Mouse (Mus musculus) midbrain, embryonic 15.5 days (tissue): ENCODE results near the gene Tspan33. TPM values are rescaled to one million over a fixed set of nuclear protein-coding genes. Genes with fewer than 3 reads are reported as not detected.

Source experiments
- ATAC-seq: fragments of 200-750 bp; cut with Nextera tagmentation; replicated peaks from 2 replicates; pipeline ENCODE4 v1.8.0; 2017; ENCODE audit warnings: moderate TSS enrichment
- H3K27ac ChIP-seq: fragments of 300-500 bp; sonication (generic); 2 replicates; pipeline ENCODE4 v1.5.1; 2015; ENCODE audit warnings: mild to moderate bottlenecking, inconsistent platforms
- H3K27me3 ChIP-seq: fragments of 300-500 bp; sonication (generic); replicated peaks from 2 replicates; pipeline ENCODE4 v1.6.1; 2015; ENCODE audit warnings: inconsistent platforms
- H3K36me3 ChIP-seq: fragments of 300-500 bp; sonication (generic); replicated peaks from 2 replicates; pipeline ENCODE4 v1.6.1; 2015; ENCODE audit warnings: inconsistent platforms
- H3K4me1 ChIP-seq: fragments of 300-500 bp; sonication (generic); 2 replicates; pipeline ENCODE4 v1.6.1; 2015; ENCODE audit warnings: inconsistent platforms
- H3K4me2 ChIP-seq: fragments of 300-500 bp; sonication (generic); 2 replicates; pipeline ENCODE4 v1.6.1; 2015; ENCODE audit warnings: inconsistent platforms, mild to moderate bottlenecking, moderate library complexity
- H3K4me3 ChIP-seq: fragments of 300-500 bp; sonication (generic); 2 replicates; pipeline ENCODE4 v1.5.1; 2015; ENCODE audit warnings: mild to moderate bottlenecking, inconsistent platforms
- H3K9ac ChIP-seq: fragments of 300-500 bp; sonication (generic); 2 replicates; pipeline ENCODE4 v1.6.1; 2015; ENCODE audit warnings: mild to moderate bottlenecking, inconsistent platforms
- H3K9me3 ChIP-seq: fragments of 300-500 bp; sonication (generic); 2 replicates; pipeline ENCODE4 v1.6.1; 2016; ENCODE audit warnings: inconsistent platforms
- WGBS: fragments of 180-500 bp; shearing (Covaris S2); methylation state at CpG from one replicate; pipeline ENCODE4 v1.1.7; 2015; ENCODE audit warnings: mixed read lengths; 5-methylcytosine and 5-hydroxymethylcytosine counted together
- polyA plus RNA-seq: library from polyadenylated mRNA; unstranded; fragments of >200 nt; fragmentation: Nextera tagmentation; extraction: Ambion mirVana; gene quantifications from 2 replicates; pipeline ENCODE4 v1.2.1, GENCODE M21; 2015

Tspan33 gene
- 6.5 and 8.3 TPM in 2 replicates for polyA plus RNA-seq

DNA sequence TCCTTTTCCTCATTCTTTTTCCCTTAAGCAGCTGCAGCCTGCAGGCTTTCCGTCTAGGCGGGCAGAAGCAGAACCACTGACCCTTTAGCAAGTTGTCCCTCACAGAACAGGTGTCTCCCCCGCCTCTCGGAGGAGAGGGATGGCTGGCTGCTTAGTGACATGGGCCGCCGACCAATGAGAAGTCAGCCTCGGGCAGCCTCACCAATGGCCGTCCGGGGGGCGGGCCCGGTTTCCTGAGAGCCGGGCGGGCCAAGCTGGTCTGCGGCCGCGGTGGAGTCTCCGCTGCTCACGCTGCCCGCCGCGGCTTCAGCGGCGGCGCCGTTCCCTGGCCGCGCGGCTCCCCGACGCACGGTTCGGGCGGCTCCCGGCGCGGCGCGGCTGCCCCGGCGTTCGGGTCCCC, at the start of gene Tspan33:
Gene Tspan33 (plus strand): TSS at position 270 of the 400 bp plus-strand sequence.
- under 1% methylated on average over 41 of the region's 41 CpGs for WGBS
- ATAC-seq: peak; percentile 99
- peak within 1 kb of the TSS; percentile 80 for H3K9ac ChIP-seq

DNA sequence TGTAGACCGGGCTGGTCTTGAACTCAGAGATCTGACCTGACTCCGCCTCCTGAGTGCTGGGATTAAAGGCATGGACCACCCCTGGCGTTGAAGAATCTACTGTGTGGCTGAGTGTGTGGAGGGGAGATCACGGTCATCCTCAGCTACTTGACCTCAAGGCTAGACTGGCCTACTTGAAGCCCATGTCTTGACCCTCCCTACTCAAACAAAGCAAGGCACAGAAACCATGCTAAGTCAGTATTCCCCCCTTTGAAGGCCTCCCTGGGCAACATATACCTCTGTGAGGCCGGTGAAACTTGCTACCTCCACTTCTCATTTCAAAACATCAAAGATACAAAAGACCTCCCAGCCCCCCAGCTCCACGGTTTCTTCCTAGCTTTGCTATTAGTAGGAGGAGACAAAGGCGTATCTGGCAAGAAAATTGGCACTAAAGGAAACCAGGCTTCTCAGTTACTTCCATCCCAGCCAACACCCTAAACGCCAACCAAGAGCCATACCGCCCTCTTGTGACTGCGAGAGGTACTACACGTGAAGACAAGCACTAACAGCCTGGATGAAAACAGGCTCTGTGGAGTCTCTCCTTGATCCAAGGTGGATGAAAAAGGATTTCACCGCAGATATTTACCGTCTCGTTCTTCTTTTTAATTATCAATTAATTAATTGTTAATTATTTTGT, 44.4 kb upstream of the Tspan33 start:
- no peak for ATAC-seq
- Histone ChIP-seq H3K27ac (no peak overlapping the region), H3K9ac (no peak overlapping the region), H3K36me3 (no peaks in the 10 kb centered on the region), H3K4me2 (no peak overlapping the region), H3K27me3 (no peaks in the 10 kb centered on the region), H3K9me3 (no peaks in the 10 kb centered on the region), H3K4me3 (no peak overlapping the region), H3K4me1 (no peaks in the 10 kb centered on the region)
- 29% methylated on average over 14 of the region's 14 CpGs for WGBS

More for the DNA sequence above, at the start of gene Tspan33:
- peak within 1 kb of the TSS; percentile 100 for H3K4me2 ChIP-seq
- H3K9me3 ChIP-seq: no peaks in the 10 kb centered on the region
- H3K4me1 ChIP-seq: peaks cover 11% of the 10 kb centered on the region
- H3K4me3 ChIP-seq: peak within 1 kb of the TSS; percentile 95
- H3K27ac ChIP-seq: peak within 1 kb of the TSS; percentile 54; the same call in 1 of the 2 replicates
- peaks cover 13% of the 10 kb centered on the region for H3K27me3 ChIP-seq
- no peaks in the 10 kb centered on the region for H3K36me3 ChIP-seq

DNA sequence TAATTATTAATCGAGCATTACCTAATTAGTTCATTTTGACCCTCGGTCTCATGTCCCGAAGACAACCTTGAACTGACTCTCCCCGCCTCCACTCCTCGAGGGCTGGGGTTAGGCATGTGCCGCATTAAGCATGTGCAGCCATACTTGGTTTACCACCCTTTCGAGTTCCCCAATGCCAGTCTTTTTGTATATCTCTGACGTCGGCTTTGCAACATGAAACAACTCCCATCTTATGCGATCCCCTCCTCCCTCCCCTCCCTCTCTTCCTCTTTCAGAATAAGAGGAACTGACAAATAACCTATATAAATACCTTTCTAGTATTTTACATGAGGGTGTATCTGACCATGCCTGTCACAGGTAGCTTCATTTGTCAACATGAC, 43.9 kb upstream of the Tspan33 start:
- Histone ChIP-seq H3K4me1 (no peaks in the 10 kb centered on the region), H3K4me2 (no peak overlapping the region), H3K36me3 (no peaks in the 10 kb centered on the region), H3K27ac (no peak overlapping the region), H3K9me3 (no peaks in the 10 kb centered on the region), H3K9ac (no peak overlapping the region), H3K4me3 (no peak overlapping the region), H3K27me3 (no peaks in the 10 kb centered on the region)
- no peak for ATAC-seq
- 75% methylated on average over 10 of the region's 10 CpGs for WGBS

DNA sequence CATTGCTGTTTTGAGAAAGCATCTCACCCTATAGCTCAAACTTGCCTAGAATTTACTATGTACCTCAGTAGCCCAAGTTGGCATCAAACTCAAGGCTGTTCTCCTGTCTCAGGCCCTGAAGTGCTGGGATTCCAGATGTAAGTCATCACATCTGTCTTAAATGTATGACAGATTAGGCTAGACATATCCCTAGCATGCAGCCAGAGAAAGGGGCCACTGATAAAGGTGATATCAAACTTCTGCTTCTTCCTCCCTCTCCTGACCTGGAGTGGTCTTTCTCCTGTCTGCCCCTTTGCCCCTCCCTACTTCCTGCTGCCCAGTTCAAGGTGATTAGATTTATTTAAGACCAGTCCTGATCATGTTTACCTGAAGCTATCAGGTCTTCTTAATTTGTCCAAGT, 40.8 kb upstream of the Tspan33 start:
- H3K27me3 ChIP-seq: no peaks in the 10 kb centered on the region
- H3K4me3 ChIP-seq: no peak overlapping the region
- H3K27ac ChIP-seq: no peak overlapping the region
- no peak overlapping the region for H3K4me2 ChIP-seq
- no peaks in the 10 kb centered on the region for H3K9me3 ChIP-seq
- ATAC-seq: no peak
- no peaks in the 10 kb centered on the region for H3K4me1 ChIP-seq
- H3K36me3 ChIP-seq: no peaks in the 10 kb centered on the region
- H3K9ac ChIP-seq: no peak overlapping the region

DNA sequence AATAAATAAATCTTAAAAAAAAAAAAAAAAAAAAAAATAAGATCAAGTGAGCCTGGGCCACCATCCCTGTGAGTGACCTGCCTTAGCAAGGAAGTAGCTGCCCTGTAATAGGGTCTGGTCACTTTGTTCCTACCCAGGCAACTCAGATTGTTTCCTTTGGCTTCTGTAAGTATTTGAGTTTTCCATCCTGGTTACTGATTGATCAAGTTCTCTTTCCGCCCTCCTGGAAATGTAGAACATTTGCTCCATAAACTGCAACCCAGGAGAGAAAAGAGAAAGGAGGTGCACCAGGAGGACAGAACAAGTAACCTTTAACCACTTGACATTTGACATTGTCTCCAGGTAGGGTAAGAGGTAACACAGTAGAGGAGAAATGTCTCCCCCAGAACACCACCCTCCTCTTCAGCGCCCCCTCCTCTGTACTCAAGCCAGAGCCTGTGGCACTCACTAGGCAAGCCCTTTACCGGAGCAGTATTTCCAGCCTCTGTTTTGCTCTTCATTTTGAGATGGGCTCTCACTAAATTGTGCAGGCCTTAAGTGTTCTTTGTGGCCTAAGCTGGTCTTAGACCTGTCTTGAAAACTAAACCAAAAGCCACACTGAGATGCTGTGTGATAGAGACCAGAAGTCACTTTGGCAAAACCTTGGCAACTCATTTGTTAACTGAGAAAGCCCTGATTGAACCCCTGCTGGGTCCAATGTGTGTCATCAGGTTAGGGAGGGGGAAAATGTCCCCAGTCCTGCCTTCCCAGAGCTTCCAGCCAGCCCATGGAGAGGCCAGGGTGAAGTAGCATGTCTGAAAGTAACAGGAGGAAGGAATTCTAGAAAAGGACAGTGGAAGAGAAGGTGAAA, 35.2 kb upstream of the Tspan33 start:
- H3K4me3 ChIP-seq: no peak overlapping the region
- H3K4me2 ChIP-seq: no peak overlapping the region
- H3K4me1 ChIP-seq: no peaks in the 10 kb centered on the region
- 92% methylated on average over 3 of the region's 3 CpGs for WGBS
- no peak for ATAC-seq
- H3K9me3 ChIP-seq: no peaks in the 10 kb centered on the region
- H3K9ac ChIP-seq: no peak overlapping the region
- no peaks in the 10 kb centered on the region for H3K27me3 ChIP-seq
- H3K27ac ChIP-seq: no peak overlapping the region
- H3K36me3 ChIP-seq: no peaks in the 10 kb centered on the region

DNA sequence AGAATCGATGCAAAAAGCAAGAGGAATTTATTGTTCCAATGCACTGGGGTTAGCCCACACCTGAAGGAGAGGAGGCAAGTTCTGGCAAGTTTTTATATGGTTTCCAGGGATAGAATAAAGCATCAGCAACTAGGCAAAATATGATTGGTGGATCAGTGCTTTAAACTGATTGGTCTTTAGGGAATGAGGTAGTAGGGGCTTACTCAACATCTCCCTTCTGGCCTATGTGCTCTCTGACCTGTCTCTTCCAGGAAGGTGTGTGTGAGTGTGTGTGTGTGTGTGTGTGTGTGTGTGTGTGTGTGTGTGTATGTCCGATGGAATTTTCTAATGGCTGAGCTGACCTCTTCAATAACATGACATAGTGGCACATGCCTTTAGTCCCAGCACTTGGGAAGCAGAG, 34.1 kb upstream of the Tspan33 start:
- Histone ChIP-seq H3K36me3 (no peaks in the 10 kb centered on the region), H3K4me3 (no peak overlapping the region), H3K9ac (no peak overlapping the region), H3K4me1 (no peaks in the 10 kb centered on the region), H3K27ac (no peak overlapping the region), H3K27me3 (no peaks in the 10 kb centered on the region), H3K4me2 (no peak overlapping the region), H3K9me3 (no peaks in the 10 kb centered on the region)
- WGBS: 83% methylated on average over 2 of the region's 2 CpGs
- ATAC-seq: no peak

DNA sequence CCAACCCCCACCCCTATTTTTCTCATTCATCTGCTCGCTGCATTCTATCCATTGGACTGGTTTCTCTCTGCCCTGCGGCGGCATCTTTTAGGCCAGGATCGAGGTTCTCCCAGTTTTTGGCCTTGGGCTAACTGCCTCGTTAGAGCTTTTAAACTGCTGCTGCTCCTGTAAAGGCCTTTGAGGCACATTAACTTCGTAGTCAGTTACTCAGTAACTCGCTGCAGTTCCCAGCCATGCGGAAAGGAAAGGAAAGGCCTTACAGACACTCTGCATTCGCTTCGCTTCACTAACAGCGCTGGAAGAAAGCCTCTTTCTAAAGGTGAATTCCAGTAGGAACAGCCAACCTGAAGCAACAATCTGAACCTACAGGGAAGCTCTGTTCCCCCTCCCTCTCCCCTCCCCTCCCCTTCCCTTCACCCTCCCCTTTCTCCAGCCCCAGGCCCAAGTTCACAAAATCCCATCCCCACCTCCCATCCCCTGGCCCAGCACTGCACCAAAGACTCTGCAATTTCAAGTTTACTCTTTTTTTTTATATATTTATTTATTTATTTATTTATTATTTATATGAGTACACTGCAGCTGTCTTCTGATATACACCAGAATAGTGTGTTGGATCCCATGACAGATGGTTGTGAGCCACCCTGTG, 33.2 kb upstream of the Tspan33 start:
- H3K4me1 ChIP-seq: no peaks in the 10 kb centered on the region
- no peaks in the 10 kb centered on the region for H3K27me3 ChIP-seq
- no peak overlapping the region for H3K27ac ChIP-seq
- ATAC-seq: no peak
- H3K36me3 ChIP-seq: no peaks in the 10 kb centered on the region
- H3K4me2 ChIP-seq: no peak overlapping the region
- H3K4me3 ChIP-seq: no peak overlapping the region
- 42% methylated on average over 11 of the region's 11 CpGs for WGBS
- H3K9ac ChIP-seq: no peak overlapping the region
- no peaks in the 10 kb centered on the region for H3K9me3 ChIP-seq

DNA sequence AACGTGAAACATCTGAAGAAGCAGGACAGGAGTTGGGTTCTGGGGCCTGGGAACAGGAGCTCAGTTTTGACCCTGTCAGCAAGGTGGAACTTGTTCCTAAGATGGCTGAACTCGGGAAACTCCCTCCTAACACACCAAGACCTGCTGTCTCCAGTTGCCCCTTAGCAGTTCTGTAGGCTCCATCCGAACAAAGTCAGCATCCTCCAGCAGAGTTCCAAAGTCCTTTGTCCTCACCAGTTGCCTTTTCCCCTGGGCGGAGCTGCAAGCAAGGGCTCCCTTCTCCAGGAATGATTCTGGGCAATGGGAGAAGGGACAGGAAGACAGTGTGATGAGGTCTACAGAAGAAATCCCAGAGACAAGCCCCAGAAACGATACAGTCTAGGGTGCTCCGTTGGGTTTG, 26.8 kb upstream of the Tspan33 start:
- H3K4me3 ChIP-seq: no peak overlapping the region
- no peak overlapping the region for H3K27ac ChIP-seq
- 0 out of 2 replicates have a peak, but pooled peaks cover 2% of the 10 kb centered on the region for H3K4me1 ChIP-seq
- H3K36me3 ChIP-seq: no peaks in the 10 kb centered on the region
- H3K4me2 ChIP-seq: no peak overlapping the region
- no peak overlapping the region for H3K9ac ChIP-seq
- 81% methylated on average over 6 of the region's 6 CpGs for WGBS
- no peaks in the 10 kb centered on the region for H3K27me3 ChIP-seq
- ATAC-seq: no peak
- H3K9me3 ChIP-seq: no peaks in the 10 kb centered on the region

DNA sequence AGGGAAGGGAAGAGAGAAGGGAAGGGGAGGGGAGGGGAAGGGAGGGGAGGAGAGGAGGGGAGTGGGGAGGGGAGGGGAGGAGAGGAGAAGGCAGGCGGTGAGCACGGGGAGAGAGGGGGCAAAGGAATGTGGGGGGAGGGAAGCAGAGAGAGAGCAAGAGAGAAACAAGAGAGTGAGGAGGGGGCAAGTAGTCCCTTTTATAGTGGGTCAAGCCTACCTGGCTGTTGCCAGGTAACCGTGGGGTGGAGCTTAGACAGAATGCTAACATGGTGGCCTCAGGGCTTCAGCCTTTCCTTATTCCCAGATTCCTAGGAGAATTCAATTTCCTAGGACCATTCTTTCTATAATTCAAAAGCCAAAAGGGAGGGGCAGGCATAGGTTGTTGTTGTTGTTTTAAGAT, 22.3 kb upstream of the Tspan33 start:
- Histone ChIP-seq H3K9me3 (no peaks in the 10 kb centered on the region), H3K4me3 (no peak overlapping the region), H3K9ac (no peak overlapping the region), H3K4me1 (peaks cover 9% of the 10 kb centered on the region), H3K27ac (no peak overlapping the region), H3K4me2 (no peak overlapping the region), H3K27me3 (no peaks in the 10 kb centered on the region), H3K36me3 (no peaks in the 10 kb centered on the region)
- ATAC-seq: no peak
- 9% methylated on average over 3 of the region's 3 CpGs for WGBS

DNA sequence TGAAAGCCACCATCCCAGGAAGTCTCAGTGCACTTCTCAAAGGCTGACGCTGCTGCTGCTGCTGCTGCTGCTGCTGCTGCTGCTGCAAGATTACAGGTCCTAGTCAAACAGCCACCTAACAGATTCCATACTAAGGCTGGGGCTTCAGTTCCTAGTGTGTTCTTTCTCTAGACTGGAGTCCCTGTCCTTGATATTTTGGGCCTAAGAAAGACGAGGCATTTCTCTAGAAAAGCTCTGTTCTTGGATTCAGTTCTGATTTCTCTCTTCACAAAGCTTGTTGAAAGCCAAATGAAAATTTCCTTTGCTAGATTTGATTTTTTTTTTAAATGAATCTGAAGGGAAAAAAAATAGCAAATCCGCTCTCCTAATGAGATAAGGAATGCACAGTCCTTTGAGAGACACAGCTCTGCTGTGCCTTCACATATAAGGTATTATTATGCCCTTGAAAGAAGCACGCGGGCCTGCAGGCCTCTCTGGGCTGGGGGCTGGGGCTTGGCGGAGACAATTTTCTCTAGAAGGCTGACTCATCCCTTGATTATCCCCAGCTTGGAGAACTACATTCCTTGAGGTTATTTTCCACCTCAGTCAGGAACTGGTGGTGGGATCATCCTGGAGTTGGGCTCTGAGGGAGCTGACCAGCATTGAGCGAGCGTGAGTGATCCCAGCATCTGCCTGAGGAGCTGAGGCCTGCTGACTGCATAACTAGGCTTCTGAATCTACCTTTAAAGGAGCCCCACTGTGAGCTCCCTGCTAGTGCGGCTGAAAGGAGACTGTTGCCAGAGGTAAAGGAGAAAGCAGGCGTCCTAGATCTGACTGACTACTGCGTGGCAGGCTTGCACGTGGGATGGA, 21.2 kb upstream of the Tspan33 start:
- 19% methylated on average over 12 of the region's 12 CpGs for WGBS
- Histone ChIP-seq H3K9ac (0 out of 2 replicates have a peak overlapping the region, but pooled peaks have one; percentile 7), H3K4me2 (no peak overlapping the region), H3K4me1 (peaks cover 9% of the 10 kb centered on the region), H3K4me3 (no peak overlapping the region), H3K27ac (peak overlapping the region; percentile 68), H3K36me3 (no peaks in the 10 kb centered on the region), H3K27me3 (no peaks in the 10 kb centered on the region), H3K9me3 (no peaks in the 10 kb centered on the region)
- ATAC-seq: peak; percentile 54

DNA sequence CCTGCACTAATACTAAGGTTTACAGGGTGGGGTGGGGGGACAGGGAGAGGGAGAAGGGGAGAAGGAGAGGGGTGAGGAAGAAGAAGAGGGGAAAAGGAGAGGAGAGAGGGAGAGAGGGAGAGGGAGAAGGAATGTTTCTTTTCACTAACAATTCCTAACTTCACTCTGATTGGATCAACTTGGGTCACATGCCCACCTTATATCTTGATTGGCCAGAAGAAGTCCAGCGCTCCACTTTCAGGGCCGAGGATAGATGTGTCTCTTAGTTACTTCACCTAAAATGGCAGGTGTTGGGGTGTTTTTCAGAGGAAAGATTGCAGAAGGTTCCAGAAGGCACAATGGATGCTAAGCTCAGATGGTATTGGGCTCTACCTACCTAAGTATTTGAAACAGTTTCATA, 20.3 kb upstream of the Tspan33 start:
- Histone ChIP-seq H3K9me3 (no peaks in the 10 kb centered on the region), H3K27me3 (no peaks in the 10 kb centered on the region), H3K4me3 (no peak overlapping the region), H3K4me1 (peaks cover 9% of the 10 kb centered on the region), H3K9ac (no peak overlapping the region), H3K27ac (no peak overlapping the region), H3K36me3 (no peaks in the 10 kb centered on the region), H3K4me2 (no peak overlapping the region)
- no peak for ATAC-seq
- 32% methylated on average over 2 of the region's 2 CpGs for WGBS
